Mouse (Mus musculus) brain, adult 2 months (tissue): Measurements from ENCODE around the gene Pgm5.

Experiments
- DNase-seq: peaks from one replicate; pipeline ENCODE4 v3.0.0; 2011; ENCODE audit warnings: low read depth, low spot score

The Pgm5 gene

DNA sequence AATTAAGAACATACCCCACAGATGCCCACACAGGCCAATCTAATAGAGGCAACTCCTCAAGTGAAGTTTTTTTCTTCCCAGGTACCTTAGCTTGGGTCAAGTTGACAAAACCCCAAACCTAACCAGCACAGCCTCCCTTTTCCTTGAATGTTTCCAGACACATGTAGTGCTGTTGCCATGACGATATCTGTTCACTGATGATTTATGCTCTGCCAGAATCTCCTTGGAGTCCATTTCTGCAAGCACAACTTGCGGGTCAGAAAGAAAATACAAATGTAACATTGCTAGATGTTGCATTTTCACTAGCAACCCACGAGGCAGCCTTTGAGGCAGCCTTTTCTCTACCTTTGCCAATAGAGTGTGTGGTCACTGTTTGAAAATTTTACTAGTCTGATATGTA, 194.1 kb downstream of the Pgm5 start:
- no peak for DNase-seq

DNA sequence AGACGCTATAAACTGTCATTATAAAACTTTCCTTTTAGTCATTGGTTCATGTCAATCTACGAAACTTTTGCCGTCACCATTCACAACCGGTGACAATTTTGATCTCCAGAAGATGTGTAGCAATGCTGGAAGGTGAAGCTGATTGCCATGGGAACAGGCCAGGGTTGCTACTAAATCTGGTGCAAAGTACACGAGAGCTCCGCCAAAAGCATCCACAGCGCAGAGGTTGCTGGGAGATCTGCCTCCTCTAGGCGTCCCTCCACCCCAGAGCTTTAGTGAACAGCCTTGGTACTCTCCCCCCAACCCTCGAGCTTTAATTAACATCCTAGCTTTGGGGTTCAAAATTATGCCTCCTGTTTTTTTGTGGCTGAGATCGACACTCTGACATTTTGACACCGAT, 195.9 kb downstream of the Pgm5 start:
- peak; percentile 74 for DNase-seq

DNA sequence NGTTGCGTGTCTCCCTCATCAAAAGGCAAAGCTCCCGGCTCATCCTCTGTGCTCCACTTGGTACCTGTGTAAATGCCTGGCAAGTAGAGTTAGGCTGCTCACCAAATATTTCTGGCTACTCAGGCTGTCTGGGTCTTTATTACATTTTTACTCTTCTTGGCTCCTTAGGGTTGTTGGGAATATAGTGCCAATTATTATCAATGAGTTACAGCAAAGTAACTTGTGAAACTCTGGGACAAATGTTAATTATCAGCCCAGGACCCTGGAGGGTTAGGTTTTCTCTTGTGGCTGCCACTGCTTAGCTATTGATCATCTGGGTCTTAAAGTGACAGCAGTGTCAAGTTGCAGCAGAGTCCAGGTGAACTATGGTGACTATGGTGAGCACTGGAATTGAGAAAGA, 199.3 kb downstream of the Pgm5 start:
- no peak for DNase-seq

DNA sequence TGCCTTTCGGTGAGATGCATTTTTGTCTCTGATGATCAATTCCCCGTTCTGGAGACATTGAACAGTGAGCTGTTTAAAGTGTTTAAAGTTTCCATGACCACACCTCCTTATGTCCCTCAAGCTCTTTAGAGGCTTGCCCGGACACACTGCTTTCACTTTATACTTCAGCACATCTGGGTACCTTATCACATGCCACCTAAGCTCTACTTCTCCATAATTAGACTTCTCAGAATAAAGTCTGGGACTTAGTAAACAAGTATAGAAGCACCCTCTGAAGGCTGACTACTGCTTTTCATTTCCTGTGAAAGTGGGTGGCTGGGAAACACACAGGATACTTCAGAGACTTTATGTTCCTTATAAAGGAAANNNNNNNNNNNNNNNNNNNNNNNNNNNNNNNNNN, 204.7 kb downstream of the Pgm5 start:
- DNase-seq = no peak

DNA sequence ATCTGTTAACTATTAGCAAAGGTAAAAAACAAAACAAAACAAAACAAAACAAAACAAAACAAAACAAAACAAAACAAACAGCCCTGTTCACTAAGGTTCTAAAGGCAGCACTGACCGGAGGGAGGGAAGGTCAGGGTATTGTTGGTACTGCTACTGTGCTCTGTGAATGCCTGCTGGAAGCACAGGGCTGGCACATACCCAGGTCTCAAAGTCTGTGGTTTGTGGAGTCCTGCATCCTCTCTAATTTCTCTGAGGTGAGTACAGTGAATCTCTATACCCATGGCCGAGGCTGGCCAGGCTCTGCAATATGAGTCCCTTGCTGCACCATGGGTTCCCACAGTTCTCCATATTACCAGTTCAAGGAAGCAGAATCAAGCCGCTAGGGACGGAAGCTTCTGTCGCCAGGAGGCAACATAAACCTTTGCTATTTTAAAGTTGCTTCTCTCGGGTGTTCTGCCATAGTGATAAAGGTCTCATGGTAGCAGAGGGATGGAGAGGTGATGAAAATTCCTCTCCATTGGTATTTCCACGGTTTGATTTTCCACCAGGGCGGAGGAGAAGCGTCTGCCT, 208.3 kb downstream of the Pgm5 start:
- no peak for DNase-seq

DNA sequence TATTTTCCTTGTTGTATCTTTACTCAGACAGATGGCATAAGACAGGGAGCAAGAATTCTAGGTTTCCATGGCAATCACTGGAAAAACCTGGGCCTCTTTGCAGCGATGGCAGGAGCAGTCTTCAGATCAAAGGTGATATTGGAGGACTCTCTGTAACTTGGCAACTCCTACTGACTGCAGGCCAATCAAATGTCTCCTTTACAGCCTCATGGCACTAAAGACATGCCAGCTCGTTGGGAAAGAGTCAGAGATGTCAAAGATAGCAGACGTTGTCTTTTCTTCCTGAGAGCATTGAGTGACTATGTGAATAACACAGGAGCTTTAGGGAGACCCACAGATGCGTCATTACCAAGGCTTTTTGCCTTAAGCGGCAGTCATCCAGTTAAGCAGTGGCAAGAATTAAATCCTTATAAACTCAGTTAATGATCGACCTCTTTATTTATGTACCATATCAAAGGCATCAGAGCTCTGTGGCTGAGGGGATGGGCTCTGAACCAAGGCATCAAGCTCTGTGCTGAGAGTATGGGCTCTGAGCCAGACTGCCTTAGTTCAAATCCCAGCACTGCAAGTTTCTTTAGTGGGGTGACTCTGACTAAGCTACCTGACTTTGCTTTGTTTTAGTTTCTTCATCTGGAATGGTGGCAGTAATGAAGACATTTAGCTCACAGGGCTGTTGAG, 209.2 kb downstream of the Pgm5 start:
- peak; percentile 44 for DNase-seq

DNA sequence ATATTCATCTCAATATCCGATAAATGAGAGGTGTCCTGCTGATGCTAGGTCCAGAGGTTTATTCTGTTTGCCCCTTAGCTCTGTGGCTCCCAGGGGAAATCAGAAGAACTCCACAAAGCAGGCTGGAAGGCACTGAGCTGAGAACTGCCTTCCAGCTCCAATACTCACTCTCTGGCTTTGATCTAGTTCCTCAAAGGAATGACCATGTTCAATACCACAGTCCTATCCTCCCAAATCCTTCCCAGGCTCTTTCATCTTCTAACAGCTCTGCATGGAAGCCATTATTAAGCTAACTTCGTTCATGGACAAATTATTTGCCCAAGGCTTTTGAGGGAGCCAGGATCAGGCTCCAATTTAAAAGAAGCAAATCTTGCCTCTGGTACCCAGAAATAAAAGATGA, 210.1 kb downstream of the Pgm5 start:
- DNase-seq = no peak

DNA sequence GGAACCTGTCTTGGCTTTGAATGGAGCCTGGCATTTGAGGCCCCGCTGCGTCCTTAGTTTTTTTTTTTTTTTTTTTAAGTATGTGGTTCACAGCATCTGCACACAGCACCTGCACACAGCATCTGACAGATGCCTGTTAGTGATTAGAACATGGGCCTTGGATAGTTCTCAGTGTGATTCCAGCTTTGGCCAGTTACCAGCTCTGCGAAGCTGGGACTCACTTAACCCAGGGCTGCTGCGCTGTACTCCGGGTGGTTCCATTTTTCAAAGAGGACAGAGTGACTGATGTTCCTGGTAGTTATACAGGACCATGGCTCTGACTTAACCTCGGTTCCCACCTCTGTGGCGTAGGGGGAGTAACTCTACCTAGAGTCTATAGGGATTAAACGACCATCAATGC, 211.2 kb downstream of the Pgm5 start:
- no peak for DNase-seq

DNA sequence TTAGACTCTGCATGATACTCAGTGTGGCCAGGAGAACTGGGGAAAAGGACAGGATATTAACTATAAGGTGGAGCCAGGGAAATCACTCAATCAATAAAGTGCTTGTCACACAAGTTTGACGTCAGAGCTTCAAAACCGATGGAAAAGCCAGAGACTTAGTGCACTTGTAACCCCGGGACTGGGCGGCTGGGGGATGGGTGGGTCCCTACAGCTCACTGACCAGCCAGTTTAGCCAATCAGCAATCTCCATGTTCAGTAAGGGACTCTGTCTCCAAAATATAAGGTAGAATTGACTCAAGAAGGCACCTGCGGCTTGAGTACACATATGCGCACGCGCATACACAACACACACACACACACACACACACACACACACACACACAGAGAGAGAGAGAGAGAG, 213.6 kb downstream of the Pgm5 start:
- no peak for DNase-seq

DNA sequence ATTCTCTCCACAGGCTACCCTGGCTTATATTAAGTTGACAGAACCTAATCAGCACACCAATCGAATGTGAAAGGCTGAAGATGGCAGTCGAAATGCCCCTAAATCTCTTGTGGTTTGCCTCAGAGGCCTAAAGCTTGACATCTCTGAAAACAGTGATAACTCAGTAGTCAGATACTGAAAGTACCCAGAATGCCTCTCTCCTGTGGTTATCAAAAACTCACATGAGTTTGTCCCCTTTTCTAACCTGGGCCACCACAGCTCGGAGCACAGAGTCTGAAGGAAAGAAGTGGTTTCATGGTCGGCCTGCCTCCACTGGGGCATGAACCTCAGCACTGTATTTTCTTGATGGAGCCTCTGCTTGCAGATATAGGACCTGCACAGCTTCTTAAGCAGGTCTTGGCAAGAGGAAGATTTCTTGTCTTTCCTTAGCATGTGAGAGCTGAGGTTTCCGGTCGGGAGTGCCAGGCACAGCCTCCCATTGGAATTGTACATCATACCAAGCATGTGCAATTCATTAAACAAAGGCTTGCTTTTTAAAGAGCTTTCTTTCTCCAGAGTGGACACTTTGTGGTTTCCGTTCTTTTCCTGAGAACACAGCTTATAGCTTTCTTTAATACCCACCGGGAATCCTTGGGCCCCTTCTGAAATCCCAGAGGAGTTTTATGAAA, 215.4 kb downstream of the Pgm5 start:
- no peak for DNase-seq

DNA sequence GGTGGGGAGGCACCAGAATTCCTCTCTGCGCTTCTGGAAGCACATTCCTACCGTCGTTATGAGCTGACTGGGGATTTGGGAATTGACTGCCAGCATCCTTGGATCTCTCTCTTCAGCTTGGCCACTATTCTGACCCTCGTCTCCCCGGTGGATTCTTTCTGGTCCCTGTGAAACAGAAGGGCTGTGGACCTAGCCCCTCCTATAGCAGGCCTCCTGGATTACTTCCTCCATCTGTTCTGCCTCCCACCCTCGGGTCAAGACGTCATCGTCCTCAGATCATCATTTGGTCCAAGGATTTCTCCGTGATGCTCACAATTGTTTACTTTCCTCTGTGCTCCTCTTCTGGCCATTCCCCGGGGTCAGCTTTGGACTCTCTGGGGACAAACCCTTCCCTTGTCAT, 216.7 kb downstream of the Pgm5 start:
- no peak for DNase-seq

DNA sequence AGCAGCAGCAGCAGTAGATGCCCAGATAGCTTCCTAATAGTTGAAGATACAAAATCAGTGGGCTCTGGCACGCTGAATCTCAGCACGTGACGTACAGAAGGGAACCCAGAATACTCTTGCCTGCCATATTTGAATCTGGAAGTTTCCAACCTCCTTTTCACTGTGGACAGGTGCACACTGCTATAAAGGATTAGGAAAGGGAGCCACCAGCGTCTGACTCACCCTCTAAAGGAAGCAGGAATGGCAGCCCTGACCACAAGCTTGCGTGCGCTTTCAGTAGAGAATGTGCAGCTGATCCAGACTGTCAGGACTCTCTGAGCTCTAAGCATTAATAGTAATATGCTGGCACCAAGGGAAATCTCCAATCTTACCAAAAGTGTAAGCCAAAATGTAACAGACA, 220.7 kb downstream of the Pgm5 start:
- no peak for DNase-seq

DNA sequence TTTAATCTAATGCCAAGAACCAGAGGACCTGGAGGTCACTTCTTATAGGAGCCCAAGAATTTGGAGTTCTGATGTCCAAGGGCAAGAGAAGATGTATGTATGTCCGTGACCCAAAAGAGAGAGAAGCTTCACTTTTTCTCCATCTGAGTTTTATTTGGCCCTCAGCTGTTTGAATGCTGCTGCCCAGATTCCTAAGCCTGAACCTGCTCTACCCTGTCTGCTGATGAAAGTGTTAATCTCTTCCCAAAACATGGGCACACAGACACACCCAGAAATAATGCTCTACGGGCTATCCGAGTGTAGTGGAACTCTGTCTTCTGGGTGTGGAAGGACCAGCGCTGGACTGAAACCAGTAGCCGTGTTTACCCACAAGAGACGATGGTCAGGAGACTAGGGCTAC, 223.7 kb downstream of the Pgm5 start:
- DNase-seq = no peak

DNA sequence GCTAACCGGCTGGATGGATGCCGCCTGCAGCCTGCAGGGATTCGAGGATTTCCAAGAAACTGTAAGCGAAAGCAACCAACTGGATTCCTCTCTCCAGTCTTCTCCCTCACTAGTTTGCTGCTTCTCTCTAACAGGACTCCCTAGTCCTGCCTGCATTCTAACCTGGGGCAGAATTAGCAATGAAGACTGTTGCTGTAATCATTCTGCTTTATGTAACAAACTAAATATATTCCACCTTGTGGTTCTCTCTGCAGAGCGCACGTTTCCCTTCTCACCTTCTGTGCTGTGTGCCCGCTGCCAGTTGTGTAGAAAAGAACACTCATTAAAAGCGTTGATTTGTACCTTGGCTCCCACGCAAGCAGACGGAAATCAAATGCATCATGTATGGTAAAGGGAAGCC, 225.0 kb downstream of the Pgm5 start:
- DNase-seq = peak; percentile 59

DNA sequence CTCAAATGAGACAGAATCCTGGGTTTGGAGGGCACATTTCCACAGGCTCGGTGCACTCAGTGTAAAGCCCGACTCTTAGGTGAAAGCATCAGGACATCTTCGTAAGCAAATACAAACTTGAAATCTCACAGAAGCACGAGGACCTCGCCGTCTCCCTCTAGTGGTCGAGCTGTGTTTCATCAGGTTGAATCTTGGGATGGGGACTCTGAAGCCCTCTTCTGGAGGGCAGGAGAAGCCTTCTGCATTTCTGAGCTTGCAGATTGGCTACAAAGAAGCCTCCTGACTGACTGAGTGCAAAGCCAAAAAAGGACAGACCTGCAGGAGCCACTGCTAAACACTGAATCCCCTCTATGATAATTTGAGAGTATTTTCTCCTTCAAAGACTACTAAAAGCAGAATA, 227.1 kb downstream of the Pgm5 start:
- peak; percentile 91 for DNase-seq
